Comparison of ENCODE assay signal across 9 mouse cellular contexts in genomic region chr2:72234943-72235342, GRCm38 (mm10). TPM values are rescaled to one million over a fixed set of nuclear protein-coding genes. Genes with fewer than 3 reads are reported as not detected.
A peak's percentile ranks its signal among the peaks of the same experiment; 100 is the strongest.
DNase-seq lines count a peak whose midpoint lies in the region; ATAC-seq and TF ChIP-seq lines count a peak whose summit lies in the region.
"Had no signal": no experiment of that assay in that cellular context is flagged by ENCODE, and none has a peak within 500 bp of the region (broad histone marks: within the 10 kb centered on the region; RNA-seq: fewer than 3 reads in every experiment).

No protein-coding gene starts in this region.

- no peak overlapping the region for H3K27ac ChIP-seq in ES-E14 (ENCODE audit: insufficient read depth, low read depth, low read length, poor library complexity, severe bottlenecking)
- no peak overlapping the region for H3K27ac ChIP-seq in embryonic facial prominence, embryonic 10.5 days (replicated peaks)

- H3K9me3 ChIP-seq in ES-E14 (ENCODE audit: control insufficient read depth, insufficient read depth, low read depth, low read length) = no peaks in the 10 kb centered on the region
- H3K9me3 ChIP-seq in embryonic facial prominence, embryonic 10.5 days = no peaks in the 10 kb centered on the region
- H3K9me3 ChIP-seq: stomach, embryonic 15.5 days had no signal

- H3K27me3 ChIP-seq in embryonic facial prominence, embryonic 10.5 days (replicated peaks; ENCODE audit: low read depth, poor library complexity, severe bottlenecking) = 0 out of 2 replicates have a peak, but pooled peaks cover 5% of the 10 kb centered on the region

- H3K4me1 ChIP-seq in ES-E14 (ENCODE audit: control insufficient read depth in 2 of 2, insufficient read depth in 2 of 2, low read length in 2 of 2, poor library complexity in 1 of 2) = no peaks in the 10 kb centered on the region
- H3K4me1 ChIP-seq in embryonic facial prominence, embryonic 10.5 days = peaks cover 5% of the 10 kb centered on the region
- H3K4me1 ChIP-seq: stomach, embryonic 15.5 days had no signal

- WGBS in embryonic facial prominence, embryonic 10.5 days = 2% methylated on average over 3 of the region's 3 CpGs

- peak; percentile 40 for DNase-seq in ES-E14 (ENCODE audit: low read depth, low spot score)
- DNase-seq in adrenal gland, postnatal 14 days = peak; percentile 77
- peak; percentile 71 for DNase-seq in embryonic facial prominence, embryonic 10.5 days (ENCODE audit: low spot score)
- peak; percentile 82 to 86 for DNase-seq in heart, adult 18-20 months
- peak; percentile 80 for DNase-seq in layer of hippocampus, adult 9-10 months (ENCODE audit: low spot score)
- DNase-seq in lung, postnatal 10 days = peak; percentile 90
- DNase-seq in retina, postnatal 1 day = peak; percentile 81

- no peak for ATAC-seq in inflammation-experienced regulatory T-cells, adult 6 months

- H3K9ac ChIP-seq in ES-E14 (ENCODE audit: insufficient read depth, low read depth, low read length, poor library complexity, severe bottlenecking) = no peak overlapping the region
- H3K9ac ChIP-seq: stomach, embryonic 15.5 days had no signal

- no peaks in the 10 kb centered on the region for H3K36me3 ChIP-seq in ES-E14 (ENCODE audit: control insufficient read depth, insufficient read depth, low read length, poor library complexity, severe bottlenecking)
- H3K36me3 ChIP-seq in embryonic facial prominence, embryonic 10.5 days (replicated peaks) = no peaks in the 10 kb centered on the region
- H3K36me3 ChIP-seq: stomach, embryonic 15.5 days had no signal

- in situ Hi-C loops in ES-E14 (cut with MboI; ENCODE audit: low sequenced_read_pairs in 2 of 2, unreplicated experiment in 2 of 2) = loop anchor here in 1 of 2 experiments (25.0 kb wide), 1 partner anchor 1052 kb away; no protein-coding TSS in a partner anchor

- no peak overlapping the region for H3K4me3 ChIP-seq in ES-E14 (ENCODE audit: insufficient read depth in 1 of 2, low read depth in 1 of 2, low read length in 2 of 2, poor library complexity in 1 of 2, severe bottlenecking in 1 of 2)
- H3K4me3 ChIP-seq in embryonic facial prominence, embryonic 10.5 days = no peak overlapping the region
- H3K4me3 ChIP-seq: stomach, embryonic 15.5 days had no signal

TF ChIP-seq in ES-E14, 5 proteins besides CTCF, POLR2A, EP300 and RAD21:
- peak; percentile 56; the same call in 1 of the 2 replicates for TF ChIP-seq ZC3H11A (IDR thresholded peaks at IDR 0.05; ENCODE audit: borderline replicate concordance, low read depth, low read length)
- no peak for TF ChIP-seq HCFC1 (IDR thresholded peaks at IDR 0.05; ENCODE audit: borderline replicate concordance, insufficient read depth, low read length)

RNA-seq across cellular contexts. Expression of gene Map3k20, which starts 50.5 kb away (rescaled TPM):
- total RNA-seq in ES-E14 (2012; rRNA removed) = 16.9 and 20.3 TPM in 2 replicates
- 33.5 and 36.1 TPM in 2 replicates for total RNA-seq in adrenal gland, postnatal 14 days (2021)
- 7.3 and 8.7 TPM in 2 replicates for polyA plus RNA-seq in embryonic facial prominence, embryonic 10.5 days (2016; fragmentation: Nextera tagmentation; extraction: Ambion mirVana)
- 100 to 1,000 TPM; 270 to 291 TPM for total RNA-seq in heart, adult 18-20 months (2021)
- polyA plus RNA-seq in inflammation-experienced regulatory T-cells, adult 6 months (2017; shearing (Covaris generic)) = under 1 TPM in 2 of 3 experiments, not detected in 1; 0.20 to 0.55 TPM

Comparison
In these comparisons a context has a peak if more than half of its experiments do, and no peak if none do; other contexts are left out.
1. DNase-seq: peak in every context shown above with its lines; median percentile 90 in lung, postnatal 10 days; 84 in heart, adult 18-20 months; 81 in retina, postnatal 1 day; 80 in layer of hippocampus, adult 9-10 months; 77 in adrenal gland, postnatal 14 days; 71 in embryonic facial prominence, embryonic 10.5 days; 40 in ES-E14.